Mouse (Mus musculus) heart, embryonic 14.5 days (tissue): ENCODE data around the gene Rps2. TPM values are rescaled to one million over a fixed set of nuclear protein-coding genes. Genes with fewer than 3 reads are reported as not detected.
"Not testable (repeated sequence)": the region's sequence is repeated elsewhere in the genome, so short reads cannot be mapped to it uniquely, and the experiment has no call there.

Experiments
- ATAC-seq: fragments of 200-750 bp; cut with Nextera tagmentation; 2 replicates; pipeline ENCODE4 v1.8.0; 2017; ENCODE audit warnings: low read depth, moderate TSS enrichment; ENCODE audit not compliant: insufficient number of reproducible peaks, insufficient read depth, low FRiP score
- H3K27ac ChIP-seq, 2 experiments: fragments of 200-500 bp in 1 of 2; fragments of 300-500 bp in 1 of 2; sonication (generic) in 1 of 2; replicated peaks in 1 of 2; 2 replicates each; pipeline ENCODE4 v1.5.1; 2012 to 2014; ENCODE audit warnings: low read depth in 2 of 2, low read length in 2 of 2, control low read depth in 1 of 2, mild to moderate bottlenecking in 1 of 2, mixed read lengths in 1 of 2; ENCODE audit not compliant: control insufficient read depth in 1 of 2, insufficient read depth in 1 of 2
- H3K27me3 ChIP-seq: fragments of 300-500 bp; sonication (generic); 2 replicates; pipeline ENCODE4 v1.6.1; 2014; ENCODE audit warnings: mild to moderate bottlenecking, low read length, control low read depth; ENCODE audit not compliant: control insufficient read depth, insufficient read depth
- H3K36me3 ChIP-seq: fragments of 300-500 bp; sonication (generic); 2 replicates; pipeline ENCODE4 v1.6.1; 2014; ENCODE audit warnings: mild to moderate bottlenecking, control low read depth, low read length, mixed read lengths; ENCODE audit not compliant: control insufficient read depth, insufficient read depth
- H3K4me1 ChIP-seq, 2 experiments: fragments of 200-500 bp in 1 of 2; fragments of 300-500 bp in 1 of 2; sonication (generic) in 1 of 2; 2 replicates each; pipeline ENCODE4 v1.6.1; 2012 to 2014; ENCODE audit warnings: low read length in 2 of 2, control low read depth in 1 of 2, mixed read lengths in 1 of 2; ENCODE audit not compliant: control insufficient read depth in 2 of 2, insufficient read depth in 2 of 2
- H3K4me2 ChIP-seq: fragments of 300-500 bp; sonication (generic); 2 replicates; pipeline ENCODE4 v1.6.1; 2014; ENCODE audit warnings: mild to moderate bottlenecking, low read length
- H3K4me3 ChIP-seq, 2 experiments: fragments of 200-500 bp in 1 of 2; fragments of 300-500 bp in 1 of 2; sonication (generic) in 1 of 2; 2 replicates each; pipeline ENCODE4 v1.5.1; 2012 to 2014; ENCODE audit warnings: low read length in 2 of 2, mild to moderate bottlenecking in 2 of 2, control low read depth in 1 of 2, low read depth in 1 of 2, moderate library complexity in 1 of 2; ENCODE audit not compliant: control insufficient read depth in 1 of 2, insufficient read depth in 1 of 2
- H3K9ac ChIP-seq: fragments of 300-500 bp; sonication (generic); 2 replicates; pipeline ENCODE4 v1.6.1; 2014; ENCODE audit warnings: mild to moderate bottlenecking, low read length
- H3K9me3 ChIP-seq: fragments of 300-500 bp; sonication (generic); 2 replicates; pipeline ENCODE4 v1.6.1; 2016; ENCODE audit warnings: low read length, control low read depth; ENCODE audit not compliant: control insufficient read depth
- WGBS: fragments of 180-500 bp; shearing (Covaris S2); extraction: QIAGEN DNeasy Blood & Tissue Kit; methylation state at CpG from one replicate; pipeline ENCODE4 v1.1.7; 2014; 5-methylcytosine and 5-hydroxymethylcytosine counted together
- polyA plus RNA-seq: library from polyadenylated mRNA; unstranded; fragments of >200 nt; fragmentation: Nextera tagmentation; extraction: Ambion mirVana; gene quantifications from 2 replicates; pipeline ENCODE4 v1.2.1, GENCODE M21; 2014

The Rps2 gene
- polyA plus RNA-seq, 1 experiment from 2014 or later, result 1,010 TPM

GRCm38 (mm10) chr17:24705821-24706220 lies 12.1 kb upstream of the Rps2 start:
- Histone ChIP-seq H3K9me3 (no peaks in the 10 kb centered on the region), H3K4me1 (peaks cover 5 to 11% of the 10 kb centered on the region in 2 experiments; a peak in 3 of 4 replicates), H3K9ac (no peak overlapping the region), H3K4me3 (no peak overlapping the region), H3K36me3 (peaks cover 48% of the 10 kb centered on the region), H3K27ac (no peak overlapping the region), H3K4me2 (no peak overlapping the region), H3K27me3 (no peaks in the 10 kb centered on the region)
- 88% methylated on average over 3 of the region's 3 CpGs for WGBS
- ATAC-seq, result no peak

GRCm38 (mm10) chr17:24706982-24707800 lies 10.7 kb upstream of the Rps2 start, which contains the start of gene Tbl3:
Gene Tbl3 (minus strand): TSS chr17:24707660.
- peak within 1 kb of the TSS; percentile 70 to 82 for H3K4me3 ChIP-seq
- no peaks in the 10 kb centered on the region for H3K9me3 ChIP-seq
- H3K27me3 ChIP-seq, result no peaks in the 10 kb centered on the region
- peaks cover 5 to 11% of the 10 kb centered on the region in 2 experiments; a peak in 3 of 4 replicates for H3K4me1 ChIP-seq
- ATAC-seq, result peak; percentile 80
- WGBS, result 3% methylated on average over 32 of the region's 32 CpGs
- peak within 1 kb of the TSS; percentile 84 for H3K4me2 ChIP-seq
- peak within 1 kb of the TSS; percentile 85 for H3K27ac ChIP-seq
- peaks cover 35% of the 10 kb centered on the region for H3K36me3 ChIP-seq
- H3K9ac ChIP-seq, result peak within 1 kb of the TSS; percentile 86

GRCm38 (mm10) chr17:24707801-24708425 lies 10.0 kb upstream of the Rps2 start:
- Histone ChIP-seq H3K9me3 (no peaks in the 10 kb centered on the region), H3K9ac (peak overlapping the region; percentile 86), H3K4me3 (peak overlapping the region; percentile 70 to 82), H3K4me2 (peak overlapping the region; percentile 84), H3K4me1 (peaks cover 5 to 11% of the 10 kb centered on the region in 2 experiments; a peak in 3 of 4 replicates), H3K36me3 (peaks cover 28% of the 10 kb centered on the region), H3K27ac (peak overlapping the region; percentile 85), H3K27me3 (no peaks in the 10 kb centered on the region)
- WGBS, result 5% methylated on average over 24 of the region's 24 CpGs
- no peak for ATAC-seq

GRCm38 (mm10) chr17:24708646-24709045 lies 9.3 kb upstream of the Rps2 start:
- 34% methylated on average over 2 of the region's 2 CpGs for WGBS
- Histone ChIP-seq H3K27ac (no peak overlapping the region), H3K4me3 (no peak overlapping the region), H3K9me3 (no peaks in the 10 kb centered on the region), H3K4me2 (peak overlapping the region; percentile 84; the same call in 1 of the 2 replicates), H3K4me1 (peaks cover 5 to 11% of the 10 kb centered on the region in 2 experiments; a peak in 3 of 4 replicates), H3K9ac (no peak overlapping the region), H3K27me3 (no peaks in the 10 kb centered on the region), H3K36me3 (peaks cover 21% of the 10 kb centered on the region)
- no peak for ATAC-seq

GRCm38 (mm10) chr17:24715556-24715955 lies 2.4 kb upstream of the Rps2 start:
- Histone ChIP-seq H3K27me3 (no peaks in the 10 kb centered on the region), H3K27ac (no peak overlapping the region), H3K36me3 (0 out of 2 replicates have a peak, but pooled peaks cover 19% of the 10 kb centered on the region), H3K4me3 (no peak overlapping the region), H3K4me1 (peaks cover 0 to 6% of the 10 kb centered on the region in 2 experiments; a peak in 1 of 4 replicates), H3K4me2 (no peak overlapping the region), H3K9ac (no peak overlapping the region), H3K9me3 (no peaks in the 10 kb centered on the region)
- ATAC-seq, result no peak
- WGBS, result 79% methylated on average over 6 of the region's 6 CpGs

- Histone ChIP-seq H3K4me1 (peaks cover under 1 to 7% of the 10 kb centered on the region in 2 experiments; a peak in 2 of 4 replicates), H3K4me2 (no peak overlapping the region), H3K36me3 (peaks cover 25% of the 10 kb centered on the region), H3K27me3 (no peaks in the 10 kb centered on the region), H3K9ac (no peak overlapping the region), H3K4me3 (no peak overlapping the region), H3K9me3 (no peaks in the 10 kb centered on the region), H3K27ac (no peak overlapping the region)
- ATAC-seq, result no peak
- 90% methylated on average over 15 of the region's 15 CpGs for WGBS
These were observed 1.7 kb upstream of the Rps2 start for GRCm38 (mm10) chr17:24716166-24716682.

- H3K36me3 ChIP-seq, result peaks cover 40% of the 10 kb centered on the region
- not testable (repeated sequence) for H3K27ac ChIP-seq, ATAC-seq, H3K9me3 ChIP-seq, H3K27me3 ChIP-seq
- 55% methylated on average over 5 of the region's 5 CpGs for WGBS
- peak overlapping the region; percentile 80 for H3K9ac ChIP-seq
- peaks cover 4 to 27% of the 10 kb centered on the region in 2 experiments for H3K4me1 ChIP-seq
- peak overlapping the region; percentile 57 to 79 for H3K4me3 ChIP-seq
- peak overlapping the region; percentile 70 for H3K4me2 ChIP-seq
These were observed 1.0 kb downstream of the Rps2 start for GRCm38 (mm10) chr17:24718938-24719337.
